Mouse (Mus musculus) neural tube, embryonic 11.5 days (tissue): ENCODE measurements around the gene Eml4. TPM values are rescaled to one million over a fixed set of nuclear protein-coding genes. Genes with fewer than 3 reads are reported as not detected.

ENCODE experiments used
- ATAC-seq: fragments of 200-750 bp; cut with Nextera tagmentation; 2 replicates; pipeline ENCODE4 v1.8.0; 2017; ENCODE audit warnings: moderate number of reproducible peaks, mild to moderate bottlenecking, moderate TSS enrichment, moderate library complexity; ENCODE audit not compliant: insufficient read depth, low FRiP score, low TSS enrichment
- DNase-seq: peaks from one replicate; pipeline ENCODE4 v3.0.0-alpha.2; 2015; ENCODE audit warnings: low spot score
- H3K27ac ChIP-seq: fragments of 300-500 bp; sonication (generic); 2 replicates; pipeline ENCODE4 v1.5.1; 2014; ENCODE audit warnings: low read depth, mild to moderate bottlenecking, low read length
- H3K27me3 ChIP-seq: fragments of 300-500 bp; sonication (generic); 2 replicates; pipeline ENCODE4 v1.6.1; 2014; ENCODE audit warnings: mild to moderate bottlenecking, low read length, mixed read lengths; ENCODE audit not compliant: control insufficient read depth, insufficient read depth
- H3K36me3 ChIP-seq: fragments of 300-500 bp; sonication (generic); 2 replicates; pipeline ENCODE4 v1.6.1; 2014; ENCODE audit warnings: mild to moderate bottlenecking, low read length, moderate library complexity, mixed read lengths; ENCODE audit not compliant: control insufficient read depth, insufficient read depth
- H3K4me1 ChIP-seq: fragments of 300-500 bp; sonication (generic); 2 replicates; pipeline ENCODE4 v1.6.1; 2014; ENCODE audit warnings: low read length, mixed read lengths; ENCODE audit not compliant: control insufficient read depth, insufficient read depth
- H3K4me2 ChIP-seq: fragments of 300-500 bp; sonication (generic); 2 replicates; pipeline ENCODE4 v1.6.1; 2014; ENCODE audit warnings: low read depth, mild to moderate bottlenecking, moderate library complexity
- H3K4me3 ChIP-seq: fragments of 300-500 bp; sonication (generic); 2 replicates; pipeline ENCODE4 v1.5.1; 2014; ENCODE audit warnings: low read depth, low read length
- H3K9ac ChIP-seq: fragments of 300-500 bp; sonication (generic); 2 replicates; pipeline ENCODE4 v1.6.1; 2014; ENCODE audit warnings: mild to moderate bottlenecking, low read length
- H3K9me3 ChIP-seq: fragments of 300-500 bp; sonication (generic); 2 replicates; pipeline ENCODE4 v1.6.1; 2016; ENCODE audit warnings: low read length; ENCODE audit not compliant: control insufficient read depth
- WGBS: fragments of 180-500 bp; shearing (Covaris S2); extraction: QIAGEN DNeasy Blood & Tissue Kit; methylation state at CpG from one replicate; pipeline ENCODE4 v1.1.7; 2014; 5-methylcytosine and 5-hydroxymethylcytosine counted together
- polyA plus RNA-seq: library from polyadenylated mRNA; unstranded; fragments of >200 nt; fragmentation: Nextera tagmentation; extraction: Ambion mirVana; gene quantifications from 2 replicates; pipeline ENCODE4 v1.2.1, GENCODE M21; 2014

Eml4 gene
- polyA plus RNA-seq, 1 experiment from 2014 or later, result 59.8 TPM

DNA sequence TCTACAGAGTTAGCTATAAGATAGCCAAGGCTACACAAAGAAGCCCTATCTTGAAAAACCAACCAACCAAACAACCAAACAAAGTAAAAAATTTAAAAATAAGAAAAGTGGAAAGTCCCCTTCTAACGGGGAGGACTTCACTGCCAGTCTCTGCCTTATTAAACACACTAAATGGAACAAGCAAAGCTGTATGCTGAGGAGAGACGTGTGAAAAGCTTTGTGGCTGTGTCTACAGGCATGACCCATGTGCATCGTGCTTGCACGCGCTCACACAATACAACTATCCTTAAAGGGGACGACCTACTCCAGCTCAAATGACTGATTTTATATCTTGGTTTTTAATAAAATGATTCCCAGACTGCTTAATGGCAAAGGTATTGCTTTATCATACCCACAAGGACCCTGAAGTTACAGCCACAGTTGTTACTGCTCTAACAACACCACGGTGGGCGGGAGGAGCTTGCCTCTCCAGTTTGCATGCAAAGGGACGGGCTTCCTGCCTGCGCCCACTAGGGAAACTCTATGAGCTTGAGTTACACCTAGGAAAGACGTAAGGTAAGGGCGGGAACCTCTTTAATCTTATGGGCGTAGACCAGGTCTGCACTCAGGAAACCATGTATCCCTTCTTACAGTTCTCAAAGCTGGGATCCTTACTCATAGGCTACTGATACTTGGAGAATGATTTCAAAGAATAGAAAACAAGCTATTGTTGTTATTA, 11.2 kb upstream of the Eml4 start:
- no peak for ATAC-seq
- DNase-seq, result no peak

DNA sequence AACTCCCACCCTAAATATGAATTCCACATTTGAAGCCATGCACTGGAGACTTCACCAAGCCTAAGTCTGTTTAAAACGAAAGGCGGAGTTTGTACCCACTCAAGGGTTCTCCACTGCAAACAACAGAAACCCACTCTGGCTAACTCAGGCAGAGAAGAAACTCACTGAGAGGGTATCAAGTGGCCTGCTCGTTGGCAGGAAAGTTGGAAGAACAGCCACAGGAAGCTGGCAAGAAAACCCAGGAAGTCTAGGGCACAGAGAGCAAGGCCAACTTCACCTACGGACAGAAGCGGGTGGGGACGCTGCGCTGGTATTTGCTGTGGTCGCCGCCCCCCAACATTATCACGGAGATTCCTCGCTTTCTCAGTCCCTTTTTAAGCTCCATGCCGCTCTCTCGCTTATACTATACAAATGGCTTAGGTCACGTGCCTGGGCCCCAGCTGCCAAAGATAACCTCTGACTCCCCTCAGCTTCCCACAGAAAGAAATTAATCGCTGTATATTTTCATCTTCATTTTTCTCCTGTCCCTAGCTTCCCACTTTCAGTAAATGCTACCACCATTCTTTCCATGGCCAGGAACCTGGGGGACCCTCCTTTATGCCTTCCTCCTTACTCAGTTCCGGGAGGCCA, 9.7 kb upstream of the Eml4 start:
- Histone ChIP-seq H3K9ac (no peak overlapping the region), H3K27ac (no peak overlapping the region), H3K4me3 (no peak overlapping the region), H3K4me2 (no peak overlapping the region), H3K36me3 (no peaks in the 10 kb centered on the region), H3K27me3 (no peaks in the 10 kb centered on the region), H3K4me1 (no peaks in the 10 kb centered on the region), H3K9me3 (no peaks in the 10 kb centered on the region)
- ATAC-seq, result no peak
- no peak for DNase-seq
- 79% methylated on average over 16 of the region's 16 CpGs for WGBS

More for the DNA sequence above, 11.2 kb upstream of the Eml4 start:
- Histone ChIP-seq H3K4me2 (no peak overlapping the region), H3K36me3 (no peaks in the 10 kb centered on the region), H3K4me1 (no peaks in the 10 kb centered on the region), H3K9ac (no peak overlapping the region), H3K27ac (no peak overlapping the region), H3K4me3 (no peak overlapping the region), H3K27me3 (no peaks in the 10 kb centered on the region), H3K9me3 (no peaks in the 10 kb centered on the region)
- WGBS, result 76% methylated on average over 13 of the region's 13 CpGs

DNA sequence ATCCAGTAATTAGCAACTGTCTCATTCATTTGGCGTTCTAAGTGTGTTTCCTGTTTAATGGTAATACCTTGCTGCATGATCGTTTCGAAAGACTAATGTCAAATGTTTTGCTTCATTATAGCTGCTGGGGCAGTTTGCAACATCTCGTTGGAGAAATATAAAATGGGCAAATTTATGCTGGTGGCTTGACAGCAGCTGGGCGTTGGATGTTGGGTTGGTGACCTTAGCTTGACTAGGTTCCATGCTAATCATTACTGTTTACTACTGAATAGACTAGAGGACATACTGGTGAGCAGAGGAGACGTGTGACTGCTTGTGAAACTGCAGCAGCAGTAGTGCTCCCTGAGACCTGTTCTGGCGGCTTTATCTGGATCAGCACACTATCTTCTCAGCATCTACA, 6.5 kb upstream of the Eml4 start:
- Histone ChIP-seq H3K4me3 (no peak overlapping the region), H3K36me3 (no peaks in the 10 kb centered on the region), H3K9ac (no peak overlapping the region), H3K4me2 (no peak overlapping the region), H3K4me1 (no peaks in the 10 kb centered on the region), H3K9me3 (no peaks in the 10 kb centered on the region), H3K27me3 (no peaks in the 10 kb centered on the region), H3K27ac (no peak overlapping the region)
- no peak for ATAC-seq
- 84% methylated on average over 7 of the region's 7 CpGs for WGBS
- no peak for DNase-seq

DNA sequence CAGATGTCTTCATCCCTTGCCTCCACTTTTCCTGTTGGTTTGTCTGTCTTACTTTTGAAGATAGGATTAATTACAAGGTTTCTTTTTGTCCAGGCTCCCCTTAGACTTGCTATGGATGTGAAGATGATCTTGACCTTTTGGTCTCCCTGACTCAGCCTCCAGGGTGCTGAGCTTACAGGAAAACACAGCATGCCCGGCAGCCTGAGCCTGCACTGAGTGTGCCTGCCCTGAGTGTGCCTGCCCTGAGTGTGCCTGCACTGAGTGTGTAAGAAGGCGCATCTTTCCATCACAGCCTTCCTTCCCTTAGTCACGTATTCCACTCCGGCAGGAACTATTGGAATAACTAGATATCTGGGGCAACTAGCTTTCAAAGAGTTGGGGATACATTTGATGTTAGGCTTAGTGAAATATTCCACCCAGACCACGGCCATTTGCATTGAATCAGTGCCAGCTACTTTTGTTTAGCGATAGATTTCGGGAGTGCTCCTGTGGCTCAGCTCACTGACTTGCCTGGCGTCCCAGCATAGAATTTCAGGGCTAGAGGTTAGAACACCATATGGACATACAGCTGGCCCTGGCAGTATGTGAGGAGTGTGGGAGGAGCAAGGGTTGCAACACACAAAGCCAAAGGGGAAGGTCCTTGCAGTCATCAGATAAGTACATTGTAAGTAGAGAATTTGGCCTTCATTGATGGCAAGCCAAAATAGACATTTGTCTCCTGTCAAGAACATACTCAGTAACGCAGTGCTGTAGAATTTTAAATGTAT, 2.5 kb upstream of the Eml4 start:
- ATAC-seq, result no peak
- peaks cover 10% of the 10 kb centered on the region for H3K4me1 ChIP-seq
- DNase-seq, result no peak
- H3K9me3 ChIP-seq, result no peaks in the 10 kb centered on the region
- no peak overlapping the region for H3K4me2 ChIP-seq
- H3K27ac ChIP-seq, result no peak overlapping the region
- H3K9ac ChIP-seq, result no peak overlapping the region
- WGBS, result 87% methylated on average over 9 of the region's 9 CpGs
- no peaks in the 10 kb centered on the region for H3K36me3 ChIP-seq
- H3K27me3 ChIP-seq, result no peaks in the 10 kb centered on the region
- H3K4me3 ChIP-seq, result no peak overlapping the region

DNA sequence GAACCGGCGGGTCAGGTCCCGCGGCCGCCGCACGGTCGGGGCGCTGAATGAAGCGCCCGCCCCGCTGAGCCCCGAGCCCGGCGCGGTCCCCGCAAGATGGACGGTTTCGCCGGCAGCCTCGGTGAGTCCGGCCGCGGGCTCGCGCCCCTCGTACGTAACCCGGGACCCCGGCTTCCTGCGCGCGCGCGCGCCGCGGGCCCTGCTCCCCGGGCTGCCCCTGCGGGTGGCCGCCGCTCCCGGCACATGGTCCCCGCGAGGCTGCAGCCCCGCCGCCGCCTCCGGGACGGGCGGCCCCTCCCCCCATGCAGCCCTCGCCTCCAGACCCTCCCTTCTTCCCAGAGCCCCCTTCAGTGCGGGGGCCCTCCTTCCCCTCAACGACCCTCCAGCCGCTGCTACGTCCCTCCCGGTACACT, 394 bp downstream of the Eml4 start:
- H3K27ac ChIP-seq, result peak overlapping the region; percentile 90
- peak overlapping the region; percentile 79 for H3K4me3 ChIP-seq
- WGBS, result under 1% methylated on average over 31 of the region's 57 CpGs
- no peaks in the 10 kb centered on the region for H3K27me3 ChIP-seq
- H3K9ac ChIP-seq, result peak overlapping the region; percentile 80
- ATAC-seq, result peak; percentile 82
- peaks cover 12% of the 10 kb centered on the region for H3K4me1 ChIP-seq
- no peak for DNase-seq
- peak overlapping the region; percentile 61 for H3K4me2 ChIP-seq
- H3K9me3 ChIP-seq, result no peaks in the 10 kb centered on the region
- H3K36me3 ChIP-seq, result no peaks in the 10 kb centered on the region

DNA sequence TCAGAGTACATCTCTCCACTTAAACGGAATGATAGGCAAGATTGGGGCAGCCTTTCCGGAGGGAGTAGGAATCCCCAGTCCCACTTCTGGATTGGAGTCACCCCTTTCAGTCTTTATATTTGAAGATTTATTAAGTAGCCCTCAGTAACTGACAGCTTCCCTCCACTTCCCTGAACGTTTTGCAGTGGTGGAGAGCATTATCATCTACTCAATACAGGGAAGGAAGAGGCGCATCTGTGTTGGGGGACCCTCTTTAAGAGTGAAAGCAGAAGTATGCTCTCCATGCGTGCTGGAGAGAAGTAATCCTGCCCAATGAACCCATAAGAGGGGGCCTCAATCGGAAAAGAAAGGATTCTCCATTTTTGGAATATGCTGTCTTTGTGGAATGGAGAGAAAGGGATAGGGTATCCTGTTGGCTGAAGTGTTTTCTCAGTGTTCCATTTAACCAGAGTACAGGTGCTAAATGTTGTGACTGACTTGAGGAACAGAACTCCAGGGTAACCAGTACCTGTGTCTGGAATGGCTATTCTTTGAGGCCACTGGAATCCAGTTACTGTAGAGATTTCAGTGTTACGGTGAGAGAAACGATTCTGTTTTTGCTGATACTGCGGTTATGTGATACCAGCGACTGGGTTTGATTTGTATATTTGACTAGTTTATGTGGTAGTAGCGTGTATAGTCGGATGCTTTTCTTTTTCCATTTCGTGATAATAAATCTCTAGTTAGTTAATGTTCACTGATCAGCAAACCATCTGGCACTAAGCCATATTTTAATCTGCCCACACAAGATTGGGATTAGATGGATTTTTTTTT, 1.1 kb downstream of the Eml4 start:
- Histone ChIP-seq H3K9ac (peak overlapping the region; percentile 80), H3K9me3 (no peaks in the 10 kb centered on the region), H3K4me1 (peaks cover 12% of the 10 kb centered on the region), H3K4me2 (peak overlapping the region; percentile 61), H3K4me3 (peak overlapping the region; percentile 79), H3K36me3 (no peaks in the 10 kb centered on the region), H3K27me3 (no peaks in the 10 kb centered on the region), H3K27ac (peak overlapping the region; percentile 90)
- DNase-seq (peak; percentile 46), ATAC-seq (no peak)
- 9% methylated on average over 13 of the region's 13 CpGs for WGBS

DNA sequence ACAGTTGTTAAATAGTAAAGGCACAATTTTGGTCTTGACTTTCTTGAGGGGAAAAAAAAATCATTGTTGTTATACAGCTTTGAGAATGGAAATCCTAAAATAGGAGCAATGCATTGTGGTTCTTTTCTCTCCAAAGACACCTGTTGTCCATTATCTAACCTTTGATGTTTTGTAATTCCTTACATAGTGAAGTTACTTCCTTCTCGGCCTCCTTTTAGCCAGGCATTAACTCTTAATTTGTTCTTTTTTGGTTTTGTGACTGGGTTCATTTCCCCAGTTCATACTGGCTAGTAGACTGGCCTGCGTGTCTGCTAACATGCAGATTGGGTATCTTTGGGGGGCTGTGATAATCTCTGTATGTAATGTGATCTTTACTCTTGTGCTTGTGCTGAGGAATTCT, 1.7 kb downstream of the Eml4 start:
- H3K27ac ChIP-seq, result no peak overlapping the region
- peaks cover 12% of the 10 kb centered on the region for H3K4me1 ChIP-seq
- no peaks in the 10 kb centered on the region for H3K36me3 ChIP-seq
- DNase-seq (no peak), ATAC-seq (no peak)
- no peak overlapping the region for H3K9ac ChIP-seq
- 11% methylated on average over 2 of the region's 2 CpGs for WGBS
- H3K27me3 ChIP-seq, result no peaks in the 10 kb centered on the region
- no peak overlapping the region for H3K4me3 ChIP-seq
- H3K4me2 ChIP-seq, result peak overlapping the region; percentile 61
- H3K9me3 ChIP-seq, result no peaks in the 10 kb centered on the region

DNA sequence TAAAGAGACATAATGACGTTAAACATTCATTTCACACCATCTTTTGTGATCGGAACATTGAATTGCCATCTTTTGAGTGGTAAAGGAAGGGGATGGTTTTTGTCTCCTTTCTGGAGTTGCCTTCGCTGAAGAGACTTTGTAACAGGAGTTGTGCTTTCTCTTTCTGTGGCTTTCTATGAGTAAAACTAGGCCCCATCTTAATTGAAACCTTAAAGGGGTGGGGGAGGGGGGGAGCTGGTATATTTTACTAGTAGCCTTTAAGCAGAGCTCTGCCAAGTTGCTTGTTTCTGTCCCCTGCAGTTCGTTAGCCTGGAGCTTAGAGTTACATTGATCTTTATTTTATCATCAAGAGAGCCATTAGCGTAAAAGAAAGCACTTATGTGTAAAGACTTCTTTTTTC, 2.3 kb downstream of the Eml4 start:
- H3K36me3 ChIP-seq, result no peaks in the 10 kb centered on the region
- H3K4me1 ChIP-seq, result peaks cover 12% of the 10 kb centered on the region
- H3K27me3 ChIP-seq, result no peaks in the 10 kb centered on the region
- no peaks in the 10 kb centered on the region for H3K9me3 ChIP-seq
- ATAC-seq, result no peak
- 22% methylated on average over 5 of the region's 5 CpGs for WGBS
- no peak overlapping the region; the same call in 1 of the 2 replicates for H3K4me3 ChIP-seq
- H3K9ac ChIP-seq, result no peak overlapping the region
- no peak for DNase-seq
- H3K4me2 ChIP-seq, result peak overlapping the region; percentile 61
- H3K27ac ChIP-seq, result no peak overlapping the region
